Mouse (Mus musculus) erythroblast, adult 5-6 weeks (primary cell): ENCODE data around the gene Cyp2c50. TPM values are rescaled to one million over a fixed set of nuclear protein-coding genes. Genes with fewer than 3 reads are reported as not detected.
"Not testable (repeated sequence)": the region's sequence is repeated elsewhere in the genome, so short reads cannot be mapped to it uniquely, and the experiment has no call there.

ENCODE experiments used
- ATAC-seq: replicated peaks from 2 replicates; pipeline ENCODE4 v1.8.0; 2016; ENCODE audit warnings: moderate number of reproducible peaks, mild to moderate bottlenecking, moderate TSS enrichment, inconsistent platforms; ENCODE audit not compliant: poor library complexity, low FRiP score, severe bottlenecking
- total RNA-seq, 2 experiments: library from RNA; stranded (forward) in 1 of 2; stranded (reverse) in 1 of 2; fragments of 150-400 nt in 1 of 2; fragments of 200-764, 138-1000 nt in 1 of 2; gene quantifications; 2 replicates each; pipeline versions ENCODE4 v1.2.3 to v1.2.4; 2015 to 2017; ENCODE audit warnings: low replicate concordance in 2 of 2

The Cyp2c50 gene
- total RNA-seq (2015; ENCODE audit: low replicate concordance): not detected in 2 replicates
- total RNA-seq (2017; ENCODE audit: low replicate concordance): not detected in 2 replicates

- ATAC-seq: not testable (repeated sequence)
These were observed at the start of gene Cyp2c50 for GRCm38 (mm10) chr19:40089421-40089820. TSS of gene Cyp2c50 (plus strand) at chr19:40089688.

- no peak for ATAC-seq
These were observed 15.8 kb upstream of the Cyp2c50 start, which contains the start of gene Cyp2c54 for GRCm38 (mm10) chr19:40073701-40074100. TSS of gene Cyp2c54 (minus strand) at chr19:40073827.

- no peak for ATAC-seq
These were observed 1.1 kb upstream of the Cyp2c50 start for GRCm38 (mm10) chr19:40088381-40088780.

- no peak for ATAC-seq
These were observed 1.6 kb downstream of the Cyp2c50 start for GRCm38 (mm10) chr19:40091111-40091510.

- not testable (repeated sequence) for ATAC-seq
These were observed 30.1 kb downstream of the Cyp2c50 start for GRCm38 (mm10) chr19:40119624-40120023.

- ATAC-seq: not testable (repeated sequence)
These were observed 35.7 kb downstream of the Cyp2c50 start for GRCm38 (mm10) chr19:40125165-40125564.

GRCm38 (mm10) chr19:40126996-40127395 lies 37.5 kb downstream of the Cyp2c50 start:
- ATAC-seq: not testable (repeated sequence)

Other genes with a start within 250 kb of the Cyp2c50 start
- gene Cyp2c69, start 202.9 kb upstream of the Cyp2c50 start, total RNA-seq (2015; ENCODE audit: low replicate concordance): not detected in 2 replicates
- gene Cyp2c69, start 202.9 kb upstream of the Cyp2c50 start, total RNA-seq (2017; ENCODE audit: low replicate concordance): not detected in 2 replicates
- not detected in 2 replicates for gene Cyp2c37, start 97.3 kb upstream of the Cyp2c50 start, total RNA-seq (2015; ENCODE audit: low replicate concordance)
- not detected in 2 replicates for gene Cyp2c37, start 97.3 kb upstream of the Cyp2c50 start, total RNA-seq (2017; ENCODE audit: low replicate concordance)
- not detected in 2 replicates for gene Cyp2c54, start 15.9 kb upstream of the Cyp2c50 start, total RNA-seq (2015; ENCODE audit: low replicate concordance)
- not detected in 2 replicates for gene Cyp2c54, start 15.9 kb upstream of the Cyp2c50 start, total RNA-seq (2017; ENCODE audit: low replicate concordance)
- not detected in 2 replicates for gene Cyp2c70, start 97.6 kb downstream of the Cyp2c50 start, total RNA-seq (2015; ENCODE audit: low replicate concordance)
- gene Cyp2c70, start 97.6 kb downstream of the Cyp2c50 start, total RNA-seq (2017; ENCODE audit: low replicate concordance): not detected in 2 replicates
- 19.6 and 24.0 TPM in 2 replicates for gene Pdlim1, start 182.2 kb downstream of the Cyp2c50 start, total RNA-seq (2015; ENCODE audit: low replicate concordance)
- 8.9 and 32.3 TPM in 2 replicates for gene Pdlim1, start 182.2 kb downstream of the Cyp2c50 start, total RNA-seq (2017; ENCODE audit: low replicate concordance)